Mouse (Mus musculus): Measurements from ENCODE around the gene Ip6k3. TPM values are rescaled to one million over a fixed set of nuclear protein-coding genes. Genes with fewer than 3 reads are reported as not detected.

Gene Ip6k3
- total RNA-seq, 4 experiments from 2014 or later = 0.49 to 1.8 (median 1.3) TPM

DNA sequence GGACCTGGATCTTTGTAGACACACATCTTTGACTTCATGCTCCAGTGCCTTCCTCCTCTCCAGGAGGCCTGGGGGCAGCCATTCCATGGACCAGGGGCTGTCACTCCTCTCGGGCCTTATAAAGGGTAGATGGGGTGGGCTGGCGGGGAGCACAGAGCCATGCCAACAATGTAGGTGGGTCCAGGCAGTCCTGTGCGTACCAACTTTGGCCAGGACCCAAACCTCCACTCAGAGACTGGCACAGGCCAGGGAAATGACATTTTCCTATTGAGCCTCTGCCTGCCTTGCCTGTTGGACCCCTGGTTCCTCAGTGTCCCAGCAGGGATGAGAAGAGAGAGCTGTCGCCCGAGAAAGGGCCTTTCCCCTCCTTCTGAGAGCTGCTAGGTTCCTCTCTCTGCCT lies 14.8 kb upstream of the Ip6k3 start:
- DNase-seq = no peak

DNA sequence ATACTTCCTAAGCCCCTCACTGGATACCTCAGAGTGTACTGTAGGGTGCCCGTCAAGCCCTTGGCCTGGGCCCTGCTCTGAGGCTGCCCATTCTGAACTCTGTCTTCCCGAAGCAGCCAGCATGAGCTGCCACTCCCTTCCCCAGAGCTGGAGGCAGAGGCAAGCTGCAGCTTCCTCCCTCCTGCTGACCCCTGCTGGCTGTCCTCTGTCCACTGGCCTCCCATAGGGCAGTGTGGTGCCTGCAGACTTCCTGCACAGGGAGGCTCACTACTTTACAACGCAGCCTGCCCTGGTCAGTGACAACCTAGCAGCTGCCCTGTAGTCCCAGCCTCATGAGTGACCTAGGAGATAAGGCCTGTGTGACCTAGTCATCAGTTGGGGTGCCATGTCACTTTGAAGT lies 14.1 kb upstream of the Ip6k3 start:
- DNase-seq = no peak

DNA sequence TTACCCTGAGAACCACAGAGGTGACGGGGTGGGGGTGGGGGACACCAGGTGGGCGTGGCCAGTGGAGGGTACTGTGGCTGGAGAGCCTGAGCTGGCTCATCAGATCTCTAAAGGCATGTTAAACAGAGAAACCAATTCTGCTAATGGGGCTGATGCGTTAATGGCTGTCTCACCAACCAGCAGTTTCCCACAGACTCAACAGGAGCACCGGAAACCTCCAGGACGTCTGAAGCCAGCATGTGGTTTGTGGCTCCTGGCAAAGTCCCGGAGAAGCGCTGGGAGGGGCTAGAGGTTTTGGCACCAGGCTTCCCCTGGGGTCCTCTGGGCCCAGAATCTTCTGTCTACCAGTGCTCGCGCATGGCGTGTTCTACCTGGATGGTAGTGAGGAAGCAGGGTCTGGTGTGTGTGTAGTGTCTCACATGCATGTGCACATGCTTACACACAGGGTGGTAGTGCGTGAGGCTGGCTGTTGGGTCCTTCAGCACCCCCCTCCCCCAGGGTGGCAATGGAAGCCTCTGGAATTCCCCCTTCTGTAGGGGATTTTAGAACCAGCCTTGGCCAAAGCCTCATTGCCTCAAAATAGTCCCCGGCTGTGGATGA lies 12.2 kb upstream of the Ip6k3 start:
- DNase-seq = no peak

DNA sequence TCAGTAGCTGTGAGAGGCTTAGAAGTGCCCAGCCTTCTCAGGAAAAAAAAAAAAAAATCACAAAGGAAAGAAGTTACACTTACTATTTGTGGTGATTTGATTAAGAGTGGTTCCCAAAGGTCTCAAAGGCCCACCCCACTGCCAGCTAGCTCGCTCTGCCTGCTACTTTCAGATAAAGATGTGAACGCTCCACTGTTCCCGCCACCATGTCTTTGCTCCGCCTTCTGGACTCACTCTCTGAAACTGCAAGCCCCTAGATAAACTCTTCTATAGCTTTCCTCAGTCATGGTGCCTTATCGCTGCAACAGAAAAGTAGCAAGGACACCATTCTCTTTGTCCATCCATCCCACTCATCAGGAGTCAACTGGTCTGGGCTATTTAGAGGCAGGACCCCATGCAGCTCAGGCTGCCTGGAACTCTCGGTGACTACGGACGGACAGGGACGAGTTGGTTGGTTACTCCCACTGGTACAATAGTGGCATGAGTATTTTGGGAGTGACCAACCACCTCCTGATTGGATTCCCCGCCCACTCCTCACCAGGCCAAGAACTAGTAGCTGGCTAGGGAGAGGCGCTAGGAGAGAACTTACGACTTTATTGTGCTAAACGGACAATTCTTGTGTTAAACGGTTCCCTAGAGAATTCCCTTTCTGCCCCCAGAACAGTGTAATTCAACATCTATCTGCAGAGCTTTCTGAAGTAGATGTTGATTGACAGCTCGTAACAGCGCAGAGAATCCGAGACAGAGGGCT lies 11.0 kb upstream of the Ip6k3 start:
- no peak for DNase-seq

DNA sequence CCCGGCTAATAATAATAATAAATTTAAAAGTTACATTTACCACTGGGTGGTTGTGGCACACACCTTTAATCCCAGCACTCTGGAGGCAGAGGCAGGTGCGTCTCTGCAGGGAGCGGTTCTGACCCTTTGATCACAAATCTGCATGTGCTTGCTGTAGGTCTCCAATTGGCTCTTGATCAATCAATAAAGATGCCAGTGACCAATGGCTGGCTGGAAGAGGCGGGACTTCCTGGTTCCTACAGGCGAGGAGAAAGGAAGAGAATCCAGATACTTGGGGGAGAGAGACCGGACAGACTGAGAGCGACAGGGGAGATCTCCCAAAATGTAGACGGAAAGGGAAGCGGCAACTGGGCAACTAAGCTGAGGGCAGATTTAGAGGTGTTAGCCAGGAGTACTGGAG lies 10.4 kb upstream of the Ip6k3 start:
- DNase-seq = no peak

DNA sequence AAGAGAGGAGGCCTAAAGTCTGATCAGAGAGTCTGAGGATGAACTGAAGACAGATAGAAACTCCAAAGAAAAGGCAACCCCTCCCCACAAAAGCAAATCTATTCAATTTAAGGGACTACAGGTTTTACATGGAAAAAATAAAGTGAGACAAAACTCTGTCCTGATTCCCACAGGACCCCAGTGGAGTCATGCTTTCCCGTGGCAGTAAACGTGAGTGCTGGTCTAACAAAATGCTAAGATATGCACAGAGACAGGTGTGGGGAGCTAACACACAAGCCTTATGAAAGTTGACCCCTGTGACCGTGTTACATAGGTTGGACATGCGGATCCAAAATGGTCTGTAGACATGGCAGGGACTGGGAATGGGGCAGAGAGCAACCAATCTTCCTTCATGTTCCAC lies 9.2 kb upstream of the Ip6k3 start:
- no peak for DNase-seq

DNA sequence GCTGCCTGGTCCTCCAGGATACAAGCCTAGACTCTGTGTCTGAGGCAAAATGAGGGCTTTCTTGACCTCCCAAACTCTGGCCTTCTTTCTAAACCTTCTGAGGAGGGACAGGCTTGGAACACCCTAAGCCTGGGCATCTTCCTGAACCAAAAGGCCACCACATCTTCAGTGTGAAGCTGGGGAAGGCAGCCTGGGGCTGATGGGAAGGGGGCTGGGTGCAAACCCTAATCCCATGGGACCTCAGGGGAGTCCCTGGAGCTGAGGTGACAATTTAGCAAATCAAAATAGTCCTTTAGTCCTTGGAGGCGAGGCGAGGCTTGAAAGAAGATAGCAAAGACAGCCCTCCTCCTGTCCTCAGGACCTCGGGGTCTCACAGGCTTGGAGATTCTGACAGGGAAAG lies 8.7 kb upstream of the Ip6k3 start:
- no peak for DNase-seq

DNA sequence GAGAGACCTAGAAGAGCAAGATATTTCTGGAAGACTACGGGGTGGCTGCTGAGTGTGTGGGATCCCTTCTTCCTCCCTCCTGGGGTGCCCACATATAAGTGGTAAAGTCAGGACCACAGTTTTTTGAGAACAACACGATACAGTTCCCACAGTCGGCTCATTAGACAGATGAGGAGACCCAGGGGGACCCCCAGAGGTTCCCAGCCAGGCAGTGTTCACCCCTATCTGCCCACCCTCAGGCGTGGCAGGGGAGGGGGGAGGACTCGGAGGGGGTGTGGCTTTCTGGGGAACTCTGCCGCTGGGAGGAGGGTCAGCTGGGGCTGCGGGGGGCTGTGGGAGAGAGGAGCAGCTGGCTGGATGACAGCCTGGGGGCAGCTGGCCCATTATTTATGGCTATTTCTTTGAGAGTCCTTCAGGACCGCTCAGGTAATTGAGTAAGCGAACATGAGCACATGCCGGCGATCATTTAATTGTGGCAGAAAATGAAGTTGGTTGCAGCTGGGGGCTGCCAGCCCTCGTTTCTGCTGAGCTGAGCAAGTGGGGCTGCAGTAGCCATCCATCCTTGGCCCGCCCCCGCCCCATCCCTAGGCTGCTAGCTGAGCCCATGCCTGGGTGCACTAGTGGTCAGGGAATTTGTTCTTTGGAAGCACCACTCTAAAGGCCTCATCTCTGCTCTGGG lies 7.7 kb upstream of the Ip6k3 start:
- no peak for DNase-seq

DNA sequence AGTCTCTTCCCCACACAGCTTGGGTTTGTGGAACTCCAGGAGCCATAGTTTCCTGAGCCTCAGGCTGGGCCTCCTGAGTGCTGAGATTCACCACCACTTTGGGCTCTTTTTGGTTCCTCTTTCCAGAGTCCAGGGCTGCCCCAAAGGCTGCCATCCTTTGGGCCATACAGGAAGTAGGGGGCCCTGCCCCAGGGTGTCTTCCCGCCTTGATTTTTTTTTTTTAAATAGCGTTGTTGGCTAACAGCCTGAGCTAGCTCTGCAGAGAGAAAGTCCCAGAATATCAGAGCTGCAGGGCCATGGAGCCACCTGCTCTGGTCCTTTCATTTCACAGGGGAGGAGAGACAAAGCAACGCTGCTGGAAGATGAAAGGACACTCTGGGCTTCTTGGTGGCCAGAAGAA lies 6.1 kb upstream of the Ip6k3 start:
- no peak for DNase-seq

DNA sequence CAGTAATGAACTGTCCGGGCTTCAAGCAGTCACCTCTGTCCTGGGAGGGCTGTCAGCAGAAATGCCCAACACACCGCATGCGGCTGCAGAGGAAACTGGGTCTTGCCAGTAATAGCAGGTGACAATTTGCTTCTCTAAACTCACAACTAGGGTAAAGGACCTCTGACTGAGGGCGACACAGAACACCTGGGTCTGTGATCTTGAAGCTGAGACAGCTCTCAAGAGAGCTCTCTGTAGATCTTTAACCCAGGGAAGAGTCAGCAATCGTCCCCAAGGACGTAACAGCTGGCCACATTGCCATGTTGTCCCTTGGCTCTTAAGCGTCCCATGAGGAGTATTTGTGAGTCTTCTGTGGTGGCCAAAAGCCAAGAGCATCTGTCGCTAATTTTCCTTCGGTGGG lies 4.9 kb upstream of the Ip6k3 start:
- no peak for DNase-seq

DNA sequence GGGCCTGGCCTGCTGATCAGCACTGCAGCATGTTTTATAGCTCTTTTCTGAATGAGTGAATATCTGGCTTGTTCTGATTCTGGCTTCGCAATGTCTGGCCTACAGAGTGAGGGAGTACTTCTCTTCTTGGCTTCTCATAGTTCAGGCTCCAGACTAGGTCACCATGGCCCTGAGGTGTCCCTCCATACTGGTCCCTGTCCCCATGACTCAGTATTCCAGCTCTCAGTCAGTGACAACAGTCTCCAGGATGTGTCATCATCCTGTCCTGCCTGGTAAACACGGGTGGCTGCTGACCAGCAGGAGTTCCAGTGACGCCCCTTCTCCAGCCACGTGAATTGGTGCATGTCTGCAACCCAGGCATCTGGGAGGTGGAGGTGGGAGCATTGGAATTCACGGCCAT lies 3.5 kb upstream of the Ip6k3 start:
- DNase-seq = peak; percentile 77

DNA sequence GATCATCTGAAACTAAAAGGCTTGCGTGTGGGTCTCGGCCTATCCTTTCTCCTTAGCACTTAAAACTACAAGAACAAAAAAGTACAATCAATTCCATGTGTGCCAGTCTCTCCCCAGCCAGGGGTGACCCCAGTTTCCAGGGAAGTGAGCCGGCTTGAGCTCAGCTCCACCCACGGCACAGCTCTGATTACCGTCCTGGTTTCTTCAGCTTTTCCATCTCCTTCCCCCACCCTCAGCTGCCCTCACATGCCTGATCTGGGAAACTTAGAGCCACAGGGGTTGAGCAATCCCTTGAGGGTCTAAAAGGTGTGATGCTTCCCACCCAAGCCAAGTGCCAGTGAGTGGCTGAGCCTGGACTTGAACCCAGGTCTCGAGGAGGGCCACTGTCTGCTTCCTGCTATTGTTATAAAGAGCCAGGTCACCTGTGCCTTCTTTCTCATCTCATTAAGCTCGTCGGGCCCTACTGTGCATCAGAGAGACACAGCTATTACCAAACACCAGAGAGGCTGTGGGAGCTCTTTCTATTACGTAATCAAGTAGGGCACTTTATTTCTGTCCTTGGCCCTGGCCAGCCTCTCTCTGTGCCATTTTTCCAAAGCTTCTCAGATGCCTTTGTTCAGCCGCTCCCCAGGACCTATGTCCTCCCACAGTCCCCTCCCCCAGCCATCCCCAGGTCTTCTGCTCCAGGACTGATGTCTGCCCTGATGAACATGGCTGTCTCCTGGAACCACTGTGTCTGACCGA lies 2.5 kb upstream of the Ip6k3 start:
- DNase-seq = peak; percentile 48

DNA sequence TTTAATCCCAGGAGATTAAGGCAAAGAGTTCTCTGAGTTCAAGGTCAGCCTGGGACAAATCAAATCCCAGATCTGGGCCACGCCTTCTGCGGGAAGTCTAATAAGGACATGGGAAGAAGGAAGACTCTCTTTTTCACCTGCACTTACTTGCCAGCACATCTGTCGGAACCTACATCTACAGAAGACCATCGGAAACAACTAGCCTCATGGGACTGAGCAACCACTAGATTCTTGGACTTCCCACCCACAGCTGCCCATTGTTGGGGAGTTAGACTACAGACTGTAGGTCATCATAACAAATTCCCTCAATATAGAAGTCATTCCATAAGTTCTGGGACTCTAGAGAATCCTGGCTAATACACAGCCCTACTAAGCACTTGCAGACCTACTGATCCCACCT lies 974 bp upstream of the Ip6k3 start:
- DNase-seq = no peak

DNA sequence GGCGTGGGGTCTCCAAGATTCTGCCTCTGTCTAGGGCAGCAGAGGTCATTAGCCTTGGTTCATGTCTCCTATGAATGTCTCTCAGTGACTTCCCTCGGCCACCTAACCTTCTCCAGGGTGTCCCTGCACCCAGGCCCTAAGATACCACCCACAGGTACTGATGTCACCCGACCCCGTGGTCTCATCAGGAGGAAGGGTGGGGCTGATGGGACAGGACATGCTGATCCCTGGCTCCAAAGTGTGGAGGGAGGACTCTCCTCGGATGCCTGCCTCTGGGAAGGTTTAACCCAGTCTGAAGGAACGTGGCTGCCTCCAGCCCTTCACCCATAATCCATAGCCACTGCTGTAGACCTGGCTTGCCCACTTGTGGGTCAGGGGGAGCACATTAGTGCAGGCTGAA lies 694 bp downstream of the Ip6k3 start:
- no peak for DNase-seq

DNA sequence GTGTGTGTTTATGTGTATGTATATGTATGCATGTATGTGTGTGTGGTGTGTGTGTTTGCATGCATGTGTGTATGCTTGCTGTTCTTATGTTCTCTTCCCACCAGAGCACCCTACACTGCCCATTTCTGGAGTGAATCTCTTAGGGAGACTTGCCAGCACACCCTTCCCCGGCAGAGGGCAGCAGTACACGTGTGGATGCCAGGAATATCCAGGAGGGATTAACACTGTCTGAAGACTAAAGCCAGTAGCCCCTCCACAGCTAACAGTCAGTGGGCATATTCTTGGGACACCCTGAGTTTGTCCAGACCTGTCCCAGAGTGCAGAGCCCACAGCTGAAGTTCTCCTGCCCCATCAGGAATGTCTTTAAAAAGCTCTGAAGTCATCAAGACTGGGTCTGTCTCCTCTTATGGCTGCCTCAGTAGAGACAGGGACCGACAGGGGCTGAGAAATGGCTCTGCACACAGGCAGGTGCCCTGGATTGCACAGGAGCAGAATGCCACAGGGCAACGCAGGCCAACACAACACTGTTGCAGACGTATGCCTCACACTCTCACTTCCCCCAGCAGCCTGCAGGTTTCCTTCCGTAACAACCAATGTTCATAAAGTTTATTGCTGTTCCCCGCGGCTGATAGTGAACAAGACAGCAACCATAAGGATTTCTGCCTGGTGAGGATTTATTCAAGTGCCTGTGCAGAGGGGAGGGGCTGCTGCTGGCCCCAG lies 2.4 kb downstream of the Ip6k3 start:
- DNase-seq = no peak

DNA sequence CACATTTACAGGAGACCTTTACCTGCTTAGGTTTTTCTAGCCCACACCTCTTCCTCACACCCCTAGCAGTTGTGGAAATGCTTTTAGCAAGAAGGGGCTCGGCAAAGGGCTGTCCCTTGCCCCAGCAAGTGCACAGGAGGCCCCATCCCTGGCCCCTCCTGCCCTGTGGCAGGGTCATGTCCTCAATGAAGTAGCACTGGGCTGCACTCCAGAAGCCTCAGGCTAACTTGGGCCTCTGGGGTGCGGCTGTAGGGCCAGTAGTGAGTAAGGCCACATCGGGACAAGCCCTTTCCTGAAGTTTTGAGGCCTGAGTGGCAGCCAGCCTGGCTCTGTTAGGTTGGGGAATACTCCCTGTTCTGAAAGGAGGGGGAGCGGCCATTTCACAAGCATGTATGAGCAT lies 6.7 kb downstream of the Ip6k3 start:
- DNase-seq = no peak

DNA sequence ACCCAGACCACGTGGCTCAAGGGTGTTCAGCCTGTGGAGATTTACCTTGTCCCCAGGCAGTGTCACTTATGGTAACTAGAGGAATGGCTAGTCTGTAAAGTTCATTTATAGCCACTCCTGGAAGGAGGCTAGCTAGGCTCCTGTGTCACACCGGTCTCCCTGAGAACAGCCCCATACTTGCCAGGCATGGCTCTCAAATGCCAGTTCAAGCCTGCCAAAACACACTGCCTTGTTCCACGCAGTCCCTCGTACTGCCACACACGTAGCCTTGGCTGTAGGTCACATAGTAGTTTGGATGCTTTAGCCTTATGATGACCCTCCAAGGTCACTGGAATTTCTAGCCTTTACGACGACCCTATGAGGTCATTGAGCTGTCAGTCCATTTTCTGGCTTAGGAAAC lies 8.4 kb downstream of the Ip6k3 start:
- DNase-seq = no peak

DNA sequence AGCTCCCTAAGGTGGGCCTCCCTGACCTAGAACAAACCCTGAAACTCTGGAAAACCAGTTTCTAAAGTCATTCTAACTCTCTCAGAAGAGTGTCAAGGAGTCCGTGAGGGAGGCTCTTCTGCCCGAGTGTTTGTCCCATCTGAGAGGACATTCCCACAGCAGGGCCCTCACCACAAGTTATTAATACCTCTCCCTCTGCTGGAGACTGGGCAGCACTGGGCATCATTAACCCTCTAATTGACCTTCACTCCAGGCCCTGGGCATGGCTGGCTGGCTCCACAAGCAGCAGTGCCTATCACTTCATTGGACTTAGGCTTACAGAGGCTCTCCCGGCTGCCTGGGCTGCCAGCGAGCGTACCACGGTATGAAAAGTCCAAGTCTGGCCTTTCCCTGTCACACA lies 9.2 kb downstream of the Ip6k3 start:
- DNase-seq = no peak

DNA sequence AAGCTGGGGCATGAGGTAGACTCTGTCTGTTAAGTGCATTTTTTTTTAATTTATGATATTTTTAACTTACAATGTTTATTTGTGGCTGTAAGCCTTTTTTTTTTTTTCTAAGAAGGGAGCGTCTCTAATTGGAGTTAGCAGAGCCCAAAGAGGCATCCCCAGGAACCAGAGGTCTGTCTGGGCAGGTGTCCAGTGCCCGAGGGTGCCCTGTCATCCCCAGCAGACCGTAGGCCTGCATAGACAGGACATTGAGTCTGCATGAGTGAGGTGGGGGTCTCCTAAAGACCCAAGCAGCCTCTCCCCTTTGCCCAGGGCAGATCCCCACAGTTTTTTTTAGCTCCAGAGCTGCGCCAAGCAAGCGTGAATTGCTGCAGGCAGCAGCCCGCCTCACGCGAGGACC lies 11.8 kb downstream of the Ip6k3 start:
- DNase-seq = no peak

DNA sequence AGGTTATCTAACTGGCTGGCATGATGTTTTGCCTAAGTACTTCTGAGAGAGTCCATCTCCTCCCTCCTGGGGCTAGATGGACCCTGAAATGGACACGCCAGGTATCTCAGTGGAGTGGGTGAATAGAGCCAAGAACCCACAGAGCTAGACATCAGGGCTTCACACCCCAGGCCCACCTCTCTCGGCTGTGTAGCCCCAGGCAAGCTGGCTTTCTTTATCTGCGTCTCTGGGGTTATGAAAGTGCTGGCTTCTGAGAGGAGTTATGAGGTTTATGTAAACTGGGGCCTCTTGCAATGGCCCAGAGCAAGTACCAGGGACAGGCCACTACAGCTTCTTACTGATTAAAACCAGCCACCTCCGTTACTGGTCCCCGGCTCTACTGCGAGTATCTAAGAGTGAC lies 12.7 kb downstream of the Ip6k3 start:
- no peak for DNase-seq

DNA sequence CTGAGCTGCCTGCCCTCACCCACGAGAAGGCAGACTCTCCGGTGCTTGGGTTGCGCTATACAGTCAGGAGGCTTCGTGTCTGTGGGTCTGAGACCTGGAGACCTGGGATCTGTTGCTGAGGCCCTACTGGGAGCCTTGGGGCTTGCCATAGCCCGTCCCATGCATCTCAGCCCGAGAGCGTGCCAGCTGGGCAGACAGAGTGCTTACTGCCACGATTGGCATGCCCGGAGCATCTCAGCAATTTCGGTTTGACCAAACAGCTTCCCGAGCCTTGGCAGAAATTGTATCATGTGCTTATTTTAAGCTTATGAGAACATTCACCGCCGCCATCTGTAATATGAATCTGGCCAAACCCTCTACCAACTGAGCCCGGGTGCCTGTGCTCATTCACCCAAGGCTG lies 13.3 kb downstream of the Ip6k3 start:
- DNase-seq = no peak

DNA sequence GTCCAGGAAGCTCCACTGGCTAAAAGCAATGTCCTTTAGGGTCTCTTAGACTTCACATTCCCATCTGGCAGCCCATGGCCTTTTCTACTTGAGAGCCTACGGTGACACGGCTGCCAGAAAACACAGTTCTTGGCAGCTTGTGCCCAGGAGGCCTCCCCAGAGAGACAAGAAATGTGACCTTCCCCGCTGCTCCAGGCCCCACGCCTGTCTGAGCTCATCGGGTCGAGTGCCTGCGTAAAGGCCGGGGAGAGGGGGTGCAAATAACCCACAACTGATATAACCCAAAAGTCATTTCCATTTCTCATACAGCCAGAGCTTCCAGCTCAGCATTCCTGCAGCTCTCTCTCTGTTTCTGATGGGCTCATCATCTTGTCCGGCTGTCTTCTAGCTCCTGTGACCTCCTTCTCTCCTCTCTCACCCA lies 13.8 kb downstream of the Ip6k3 start:
- peak; percentile 80 for DNase-seq
